ENCODE assay signal across 12 mouse cellular contexts in genomic region chr4:154481771-154482637, GRCm38 (mm10).
A peak's percentile ranks its signal among the peaks of the same experiment; 100 is the strongest.
DNase-seq lines count a peak whose midpoint lies in the region; ATAC-seq lines count a peak whose summit lies in the region.
"Had no signal": no experiment of that assay in that cellular context is flagged by ENCODE, and none has a peak within 500 bp of the region (broad histone marks: within the 10 kb centered on the region; RNA-seq: fewer than 3 reads in every experiment).

No protein-coding gene starts in this region.

- 16% methylated on average over 14 of the region's 14 CpGs for WGBS in kidney, embryonic 16.5 days
- 35% methylated on average over 14 of the region's 14 CpGs for WGBS in embryonic facial prominence, embryonic 12.5 days
- 47% methylated on average over 14 of the region's 14 CpGs for WGBS in heart, embryonic 13.5 days

- H3K27ac ChIP-seq in kidney, embryonic 16.5 days (ENCODE audit: low read length): no peak overlapping the region
- H3K27ac ChIP-seq in embryonic facial prominence, embryonic 12.5 days: 0 out of 2 replicates have a peak overlapping the region, but pooled peaks have one; percentile 42
- H3K27ac ChIP-seq in heart, embryonic 13.5 days (replicated peaks): peak overlapping the region; percentile 14; the same call in 1 of the 2 replicates
- H3K27ac ChIP-seq: midbrain, embryonic 13.5 days had no signal

- no peaks in the 10 kb centered on the region for H3K9me3 ChIP-seq in kidney, embryonic 16.5 days (ENCODE audit: low read length)
- no peaks in the 10 kb centered on the region for H3K9me3 ChIP-seq in embryonic facial prominence, embryonic 12.5 days
- H3K9me3 ChIP-seq in heart, embryonic 13.5 days: no peaks in the 10 kb centered on the region
- H3K9me3 ChIP-seq: midbrain, embryonic 13.5 days had no signal

- H3K27me3 ChIP-seq in kidney, embryonic 16.5 days (ENCODE audit: insufficient read depth, low read length): peaks cover 49% of the 10 kb centered on the region
- H3K27me3 ChIP-seq in embryonic facial prominence, embryonic 12.5 days: peaks cover 10% of the 10 kb centered on the region
- H3K27me3 ChIP-seq in heart, embryonic 13.5 days (replicated peaks): peaks cover 26% of the 10 kb centered on the region

- no peaks in the 10 kb centered on the region for H3K36me3 ChIP-seq in kidney, embryonic 16.5 days (ENCODE audit: insufficient read depth, low read length)
- no peaks in the 10 kb centered on the region for H3K36me3 ChIP-seq in embryonic facial prominence, embryonic 12.5 days
- H3K36me3 ChIP-seq in heart, embryonic 13.5 days: no peaks in the 10 kb centered on the region
- H3K36me3 ChIP-seq: midbrain, embryonic 13.5 days had no signal

- no peak overlapping the region for H3K4me2 ChIP-seq in kidney, embryonic 16.5 days (replicated peaks; ENCODE audit: low read depth, low read length)
- H3K4me2 ChIP-seq in embryonic facial prominence, embryonic 12.5 days (replicated peaks): no peak overlapping the region
- no peak overlapping the region for H3K4me2 ChIP-seq in heart, embryonic 13.5 days
- H3K4me2 ChIP-seq: midbrain, embryonic 13.5 days had no signal

- no peak overlapping the region for H3K4me3 ChIP-seq in kidney, embryonic 16.5 days (ENCODE audit: low read length)
- no peak overlapping the region for H3K4me3 ChIP-seq in embryonic facial prominence, embryonic 12.5 days
- H3K4me3 ChIP-seq in heart, embryonic 13.5 days: no peak overlapping the region
- H3K4me3 ChIP-seq: erythroblast, embryonic 14.5 days; midbrain, embryonic 13.5 days had no signal

- peaks cover 61% of the 10 kb centered on the region for H3K4me1 ChIP-seq in kidney, embryonic 16.5 days (ENCODE audit: insufficient read depth, low read length)
- peaks cover 47% of the 10 kb centered on the region for H3K4me1 ChIP-seq in embryonic facial prominence, embryonic 12.5 days
- H3K4me1 ChIP-seq in heart, embryonic 13.5 days: peaks cover 69% of the 10 kb centered on the region

- no peak for DNase-seq in kidney, adult 8-10 months
- peak; percentile 40 for DNase-seq in lung, postnatal 10 days
- no peak for DNase-seq in thymus, postnatal 14 days
- no peak for DNase-seq in cerebellum, adult 11 months
- DNase-seq: kidney, adult 18-20 months; right cerebral cortex, postnatal 4 days; thymus, postnatal 25 days had no signal

- H3K9ac ChIP-seq in kidney, embryonic 16.5 days (replicated peaks; ENCODE audit: low read length): 0 out of 2 replicates have a peak overlapping the region, but pooled peaks have one; percentile 9
- no peak overlapping the region for H3K9ac ChIP-seq in embryonic facial prominence, embryonic 12.5 days
- H3K9ac ChIP-seq in heart, embryonic 13.5 days: 0 out of 2 replicates have a peak overlapping the region, but pooled peaks have one; percentile 30
- H3K9ac ChIP-seq: midbrain, embryonic 13.5 days had no signal

- ATAC-seq in kidney, embryonic 16.5 days (ENCODE audit: low FRiP score, low TSS enrichment): peak; percentile 66
- no peak for ATAC-seq in embryonic facial prominence, embryonic 12.5 days (ENCODE audit: insufficient number of reproducible peaks, insufficient read depth, low FRiP score, low TSS enrichment)
- ATAC-seq in heart, embryonic 13.5 days (ENCODE audit: extremely low read depth, insufficient number of reproducible peaks, low FRiP score, low TSS enrichment): no peak
- ATAC-seq: midbrain, embryonic 13.5 days had no signal
